Mouse (Mus musculus) megakaryocyte, embryonic 14.5 days (primary cell): ENCODE results near the gene Cald1.

Experiments
- FLI1 ChIP-seq: IDR thresholded peaks from 2 replicates; pipeline ENCODE4 v1.6.1; 2012; ENCODE audit warnings: low read length, inconsistent platforms, mixed read lengths
- GATA1 ChIP-seq: IDR thresholded peaks from 3 replicates; pipeline ENCODE4 v1.6.1; 2012; ENCODE audit warnings: mixed read lengths, low read length, inconsistent platforms, borderline replicate concordance

GRCm38 (mm10) chr6:34824406-34824805, 226.1 kb downstream of the Cald1 start:
- TF ChIP-seq GATA1 (no peak), FLI1 (no peak)
